Mouse (Mus musculus): ENCODE results near the gene Col6a1.

DNA sequence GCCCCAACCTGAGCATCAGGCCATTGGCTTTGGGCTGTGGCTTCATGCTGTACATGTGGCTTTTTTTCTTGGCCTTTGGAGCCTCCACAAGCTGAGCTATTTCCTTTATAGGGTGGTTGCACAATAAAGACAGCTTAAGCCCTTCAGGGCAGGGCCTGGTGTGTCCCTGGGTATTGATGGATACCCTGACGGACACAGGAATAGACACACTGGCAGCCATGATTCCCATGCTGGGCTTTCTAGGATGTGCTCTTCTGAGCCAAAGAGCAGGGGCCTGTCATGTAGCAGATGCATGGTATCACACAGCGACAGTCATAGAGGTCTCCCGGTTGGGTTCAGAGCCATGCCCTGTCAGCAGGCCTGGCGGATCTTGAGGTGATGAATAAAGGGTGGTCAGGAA lies 898 bp upstream of the Col6a1 start:
- TF ChIP-seq CTCF (IDR thresholded peaks at IDR 0.05; ENCODE audit: borderline replicate concordance, insufficient read depth, low read depth, low read length), result no peak
- no peak for TF ChIP-seq POLR2A (IDR thresholded peaks at IDR 0.05; ENCODE audit: borderline replicate concordance, insufficient read depth, low read length)
